Mouse (Mus musculus) midbrain, embryonic 16.5 days (tissue): ENCODE measurements around the gene Acot3. TPM values are rescaled to one million over a fixed set of nuclear protein-coding genes. Genes with fewer than 3 reads are reported as not detected.

Source experiments
- ATAC-seq: fragments of 200-750 bp; cut with Nextera tagmentation; 2 replicates; pipeline ENCODE4 v1.8.0; 2017; ENCODE audit warnings: moderate TSS enrichment
- H3K27ac ChIP-seq: fragments of 300-500 bp; sonication (generic); 2 replicates; pipeline ENCODE4 v1.5.1; 2014; ENCODE audit warnings: mild to moderate bottlenecking, low read length, mixed read lengths
- H3K27me3 ChIP-seq: fragments of 300-500 bp; sonication (generic); 2 replicates; pipeline ENCODE4 v1.6.1; 2014; ENCODE audit warnings: low read depth, low read length, mixed read lengths; ENCODE audit not compliant: control insufficient read depth, insufficient read depth
- H3K36me3 ChIP-seq: fragments of 300-500 bp; sonication (generic); 2 replicates; pipeline ENCODE4 v1.6.1; 2014; ENCODE audit warnings: mild to moderate bottlenecking, low read length, moderate library complexity, mixed read lengths; ENCODE audit not compliant: control insufficient read depth, insufficient read depth
- H3K4me1 ChIP-seq: fragments of 300-500 bp; sonication (generic); 2 replicates; pipeline ENCODE4 v1.6.1; 2014; ENCODE audit warnings: mild to moderate bottlenecking, low read length, mixed read lengths; ENCODE audit not compliant: control insufficient read depth, insufficient read depth
- H3K4me2 ChIP-seq: fragments of 300-500 bp; sonication (generic); 2 replicates; pipeline ENCODE4 v1.6.1; 2014; ENCODE audit warnings: mild to moderate bottlenecking, low read length, mixed read lengths
- H3K4me3 ChIP-seq: fragments of 300-500 bp; sonication (generic); 2 replicates; pipeline ENCODE4 v1.5.1; 2014; ENCODE audit warnings: low read depth, mild to moderate bottlenecking, low read length, moderate library complexity, mixed read lengths
- H3K9ac ChIP-seq: fragments of 300-500 bp; sonication (generic); 2 replicates; pipeline ENCODE4 v1.6.1; 2014; ENCODE audit warnings: low read depth, low read length, mixed read lengths
- H3K9me3 ChIP-seq: fragments of 300-500 bp; sonication (generic); replicated peaks from 2 replicates; pipeline ENCODE4 v1.6.1; 2014; ENCODE audit warnings: mild to moderate bottlenecking, low read length, mixed read lengths; ENCODE audit not compliant: control insufficient read depth, poor library complexity, severe bottlenecking
- WGBS: fragments of 180-500 bp; shearing (Covaris S2); extraction: QIAGEN DNeasy Blood & Tissue Kit; methylation state at CpG from one replicate; pipeline ENCODE4 v1.1.7; 2014; 5-methylcytosine and 5-hydroxymethylcytosine counted together
- polyA plus RNA-seq: library from polyadenylated mRNA; unstranded; fragments of >200 nt; fragmentation: Nextera tagmentation; extraction: Ambion mirVana; gene quantifications from 2 replicates; pipeline ENCODE4 v1.2.1, GENCODE M21; 2015

Gene Acot3
- polyA plus RNA-seq, 1 experiment from 2014 or later = 1.4 TPM

DNA sequence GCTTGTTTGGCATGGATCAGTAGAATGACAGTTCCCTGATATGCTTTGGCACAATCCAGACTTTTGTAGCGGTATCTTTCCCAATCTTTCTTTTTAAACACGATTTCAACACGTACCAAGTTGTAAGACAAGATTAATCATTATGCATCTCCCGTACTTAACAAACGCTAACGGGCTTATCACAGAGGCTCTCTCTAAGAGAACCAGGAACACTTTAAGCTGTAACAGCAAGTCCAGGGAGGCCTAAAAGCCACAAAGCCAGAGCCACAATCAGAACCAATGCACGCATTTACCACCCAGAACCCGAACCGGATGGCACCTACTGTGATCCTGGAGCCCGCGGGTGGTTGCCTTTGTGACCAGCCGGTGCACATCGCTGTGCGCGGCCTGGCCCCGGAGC is 1.2 kb downstream of the Acot3 start:
- no peak for ATAC-seq
- Histone ChIP-seq H3K36me3 (no peaks in the 10 kb centered on the region), H3K9me3 (peaks cover 4% of the 10 kb centered on the region; the same call in 1 of the 2 replicates), H3K4me3 (peak overlapping the region; percentile 46), H3K4me2 (peak overlapping the region; percentile 73), H3K27me3 (peaks cover 3% of the 10 kb centered on the region; the same call in 1 of the 2 replicates), H3K9ac (peak overlapping the region; percentile 53), H3K27ac (no peak overlapping the region), H3K4me1 (peaks cover 4% of the 10 kb centered on the region; the same call in 1 of the 2 replicates)
- 8% methylated on average over 16 of the region's 16 CpGs for WGBS

DNA sequence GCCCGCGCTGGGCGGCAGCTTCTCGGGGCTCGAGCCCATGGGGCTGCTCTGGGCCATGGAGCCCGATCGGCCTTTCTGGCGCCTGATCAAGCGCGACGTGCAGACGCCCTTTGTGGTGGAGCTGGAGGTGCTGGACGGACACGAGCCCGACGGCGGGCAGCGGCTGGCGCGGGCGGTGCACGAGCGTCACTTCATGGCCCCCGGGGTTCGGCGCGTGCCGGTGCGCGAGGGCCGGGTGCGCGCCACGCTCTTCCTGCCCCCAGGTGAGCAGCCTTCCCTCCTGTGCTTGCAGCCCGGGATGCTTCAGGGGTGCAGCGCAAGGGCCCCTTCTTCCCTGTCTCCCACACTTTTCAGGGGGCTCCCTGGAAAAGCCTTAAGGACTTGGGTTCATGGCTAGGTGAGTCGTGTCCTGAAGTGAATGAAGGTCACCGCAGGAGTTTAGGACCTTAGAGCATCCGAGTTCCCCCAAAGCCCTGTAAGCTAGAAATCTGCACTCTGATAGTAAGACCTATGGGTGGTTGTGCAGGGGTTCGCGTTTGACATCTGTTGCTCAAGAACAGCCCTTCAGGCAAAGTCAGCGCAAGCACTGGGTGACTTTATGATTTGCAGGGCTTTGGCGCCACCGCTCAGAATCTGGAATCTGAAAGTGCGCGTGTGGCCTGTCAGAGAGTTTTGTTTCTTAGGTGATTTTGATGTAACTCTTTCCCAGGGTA is 1.9 kb downstream of the Acot3 start:
- ATAC-seq = peak; percentile 14; the same call in 1 of the 2 replicates
- H3K9me3 ChIP-seq = no peaks in the 10 kb centered on the region

DNA sequence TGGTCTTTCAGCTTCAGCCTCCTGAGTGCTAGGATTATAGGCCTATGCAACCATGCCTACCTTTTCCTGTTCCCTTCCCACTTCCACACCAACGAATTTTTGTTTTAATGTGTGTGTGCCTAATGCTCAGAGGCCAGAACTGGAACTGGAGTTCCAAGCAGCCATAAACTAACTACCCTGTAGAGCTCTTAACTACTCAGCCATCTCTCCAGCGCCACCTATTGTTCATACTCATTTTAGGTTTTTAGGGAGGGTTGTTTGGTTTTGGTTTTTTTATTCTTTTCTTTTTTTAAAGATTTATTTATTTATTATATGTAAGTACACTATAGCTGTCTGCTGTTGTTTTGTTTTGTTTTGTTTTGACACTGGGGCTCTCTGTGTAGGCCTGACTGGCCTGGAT is 9.0 kb downstream of the Acot3 start:
- H3K27me3 ChIP-seq = no peaks in the 10 kb centered on the region; the same call in 1 of the 2 replicates
- no peak overlapping the region for H3K9ac ChIP-seq
- 39% methylated on average over 2 of the region's 2 CpGs for WGBS
- H3K4me1 ChIP-seq = no peaks in the 10 kb centered on the region
- H3K36me3 ChIP-seq = no peaks in the 10 kb centered on the region
- H3K27ac ChIP-seq = no peak overlapping the region
- no peaks in the 10 kb centered on the region for H3K9me3 ChIP-seq
- H3K4me3 ChIP-seq = no peak overlapping the region
- H3K4me2 ChIP-seq = no peak overlapping the region
- ATAC-seq = no peak

More for the DNA sequence above, 1.9 kb downstream of the Acot3 start:
- Histone ChIP-seq H3K27me3 (peaks cover 3% of the 10 kb centered on the region; the same call in 1 of the 2 replicates), H3K36me3 (no peaks in the 10 kb centered on the region), H3K27ac (no peak overlapping the region), H3K4me1 (peaks cover 4% of the 10 kb centered on the region; the same call in 1 of the 2 replicates), H3K4me2 (peak overlapping the region; percentile 73), H3K4me3 (peak overlapping the region; percentile 46), H3K9ac (peak overlapping the region; percentile 53)
- 3% methylated on average over 28 of the region's 46 CpGs for WGBS

DNA sequence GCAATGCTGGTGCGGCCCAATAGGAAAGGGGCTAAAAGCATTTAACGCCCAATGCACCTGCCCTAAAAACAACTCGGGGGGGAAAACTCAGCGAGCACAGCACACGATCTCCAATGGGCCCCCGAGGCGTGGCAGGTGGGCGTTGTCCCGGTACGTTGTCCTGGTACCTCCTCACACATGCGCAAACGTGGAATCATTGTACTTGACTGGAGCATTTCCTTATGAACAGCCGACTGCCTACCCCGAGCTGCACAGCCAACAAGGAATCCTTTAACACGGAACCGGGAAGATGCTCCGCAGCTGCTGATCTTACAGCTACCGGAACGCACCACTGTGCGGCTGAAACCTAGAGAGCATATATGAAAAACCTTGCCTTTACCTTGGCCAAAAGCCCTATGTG is 10.4 kb downstream of the Acot3 start:
- WGBS = 94% methylated on average over 20 of the region's 20 CpGs
- Histone ChIP-seq H3K36me3 (no peaks in the 10 kb centered on the region), H3K9me3 (no peaks in the 10 kb centered on the region), H3K4me1 (no peaks in the 10 kb centered on the region), H3K9ac (no peak overlapping the region), H3K27ac (no peak overlapping the region), H3K27me3 (no peaks in the 10 kb centered on the region), H3K4me3 (no peak overlapping the region), H3K4me2 (no peak overlapping the region)
- no peak for ATAC-seq

DNA sequence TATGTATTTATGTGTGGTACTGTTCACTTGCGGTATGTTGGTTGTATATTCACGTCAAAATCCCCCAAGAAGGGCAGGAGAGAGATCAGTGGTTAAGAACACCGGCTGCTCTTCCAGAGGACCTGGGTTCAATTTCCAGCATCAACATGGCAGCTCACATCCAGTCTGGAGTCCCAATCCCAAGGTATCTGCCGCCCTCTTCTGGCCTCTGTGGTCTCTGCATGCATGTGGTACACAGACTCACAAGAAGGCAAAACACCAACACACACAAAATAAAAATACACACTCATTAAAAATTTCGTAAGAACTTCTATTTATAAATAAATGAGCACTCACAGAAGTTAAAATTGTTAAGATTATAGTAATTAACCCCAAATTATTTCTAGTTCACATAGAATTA is 11.3 kb downstream of the Acot3 start:
- Histone ChIP-seq H3K36me3 (no peaks in the 10 kb centered on the region), H3K27ac (no peak overlapping the region), H3K9me3 (no peaks in the 10 kb centered on the region), H3K9ac (no peak overlapping the region), H3K4me3 (no peak overlapping the region), H3K4me2 (no peak overlapping the region), H3K27me3 (peaks cover 6% of the 10 kb centered on the region), H3K4me1 (no peaks in the 10 kb centered on the region)
- WGBS = 74% methylated on average over 5 of the region's 5 CpGs
- ATAC-seq = no peak

DNA sequence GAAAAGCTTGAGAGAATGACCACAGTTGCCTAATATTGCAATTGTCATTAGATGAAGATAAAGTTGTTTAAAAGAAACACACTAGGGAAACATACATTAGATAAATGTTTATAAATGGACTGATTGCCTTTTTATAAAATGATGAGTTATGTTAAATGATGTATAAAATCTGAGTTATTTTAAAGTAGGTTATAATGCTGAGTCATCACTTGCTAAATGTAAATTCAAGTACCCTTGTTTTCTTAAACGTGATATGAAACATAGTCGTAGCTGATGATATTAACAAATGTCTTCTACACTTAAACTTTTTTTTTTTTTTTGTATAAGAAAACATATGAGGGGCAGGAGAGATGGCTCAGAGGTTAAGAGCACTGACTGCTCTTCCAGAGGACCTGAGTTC is 11.9 kb downstream of the Acot3 start:
- 82% methylated on average over 2 of the region's 2 CpGs for WGBS
- no peak for ATAC-seq
- no peak overlapping the region for H3K27ac ChIP-seq

DNA sequence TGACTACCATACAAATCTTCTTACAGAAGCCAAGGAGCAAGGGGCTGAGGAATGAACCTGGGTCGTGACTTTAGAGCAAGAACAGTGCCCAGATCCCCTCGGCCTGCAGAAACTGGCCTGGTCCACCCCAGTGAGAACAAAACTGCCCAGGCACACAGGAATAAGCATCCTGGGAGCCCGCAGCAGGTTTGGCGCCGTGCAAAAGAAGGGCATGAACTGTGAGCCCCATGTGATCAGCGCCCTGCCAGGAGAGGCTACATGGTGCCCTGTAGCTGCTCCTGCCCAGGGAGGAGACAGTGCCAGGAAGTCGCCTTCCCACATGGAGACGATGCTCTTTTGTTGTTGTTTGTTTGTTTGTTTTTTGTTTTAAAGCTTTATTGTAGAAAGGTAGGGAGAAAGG is 12.7 kb downstream of the Acot3 start:
- H3K27ac ChIP-seq = no peak overlapping the region
- H3K4me2 ChIP-seq = no peak overlapping the region
- 80% methylated on average over 8 of the region's 8 CpGs for WGBS

More for the DNA sequence above, 11.9 kb downstream of the Acot3 start:
- Histone ChIP-seq H3K9ac (no peak overlapping the region), H3K4me1 (no peaks in the 10 kb centered on the region), H3K36me3 (no peaks in the 10 kb centered on the region), H3K4me3 (no peak overlapping the region), H3K27me3 (peaks cover 12% of the 10 kb centered on the region), H3K9me3 (no peaks in the 10 kb centered on the region), H3K4me2 (no peak overlapping the region)

DNA sequence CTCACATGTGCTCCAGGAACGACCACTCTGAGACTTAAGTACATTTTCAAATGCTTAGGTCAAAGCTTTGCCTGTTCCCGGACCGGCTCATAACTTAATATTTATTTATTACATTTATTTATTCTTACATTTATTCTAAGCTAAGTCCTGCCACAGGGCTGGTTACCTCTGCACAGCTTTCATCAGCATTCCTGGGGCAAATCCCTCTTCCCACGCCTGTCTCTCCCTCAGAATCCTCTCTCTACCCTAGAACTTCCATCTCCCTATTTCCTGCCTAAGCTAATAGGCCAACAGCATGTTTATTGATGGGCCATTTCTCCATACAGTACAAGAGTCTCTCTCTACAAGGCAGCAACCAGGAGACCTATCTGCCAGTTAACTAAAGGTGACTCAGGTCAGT is 15.8 kb downstream of the Acot3 start:
- 85% methylated on average over 4 of the region's 4 CpGs for WGBS

More for the DNA sequence above, 12.7 kb downstream of the Acot3 start:
- H3K4me1 ChIP-seq = no peaks in the 10 kb centered on the region
- peaks cover 17% of the 10 kb centered on the region for H3K27me3 ChIP-seq
- no peaks in the 10 kb centered on the region for H3K9me3 ChIP-seq
- H3K9ac ChIP-seq = no peak overlapping the region
- no peak for ATAC-seq
- no peaks in the 10 kb centered on the region for H3K36me3 ChIP-seq
- no peak overlapping the region for H3K4me3 ChIP-seq

DNA sequence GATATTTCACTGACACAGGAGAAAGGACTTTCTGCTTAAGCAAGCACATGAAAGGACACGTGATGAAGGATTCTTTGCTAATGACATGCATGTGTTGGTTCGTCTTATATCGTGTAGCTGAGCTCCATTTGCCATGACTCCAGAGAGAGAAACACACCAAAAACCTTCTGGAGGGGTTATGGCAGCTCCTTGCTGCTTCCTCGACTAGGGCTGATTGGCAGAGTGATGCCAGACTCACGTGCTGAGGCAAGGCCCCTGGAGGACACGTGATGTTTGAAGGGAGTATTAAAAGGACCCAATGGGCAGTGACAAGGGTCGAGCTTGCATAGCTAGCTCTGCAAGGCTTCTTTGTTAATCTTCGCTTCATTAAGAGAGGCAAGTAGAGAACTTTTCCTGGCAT is 16.4 kb downstream of the Acot3 start:
- Histone ChIP-seq H3K36me3 (no peaks in the 10 kb centered on the region), H3K9ac (no peak overlapping the region), H3K9me3 (no peaks in the 10 kb centered on the region), H3K4me3 (no peak overlapping the region), H3K27me3 (peaks cover 19% of the 10 kb centered on the region), H3K4me1 (no peaks in the 10 kb centered on the region), H3K27ac (no peak overlapping the region), H3K4me2 (no peak overlapping the region)
- ATAC-seq = no peak
- WGBS = 56% methylated on average over 8 of the region's 8 CpGs

More for the DNA sequence above, 15.8 kb downstream of the Acot3 start:
- no peaks in the 10 kb centered on the region for H3K4me1 ChIP-seq
- H3K36me3 ChIP-seq = no peaks in the 10 kb centered on the region
- H3K4me2 ChIP-seq = no peak overlapping the region
- no peak overlapping the region for H3K4me3 ChIP-seq
- H3K27ac ChIP-seq = no peak overlapping the region
- H3K9ac ChIP-seq = no peak overlapping the region
- H3K27me3 ChIP-seq = peaks cover 19% of the 10 kb centered on the region
- no peaks in the 10 kb centered on the region for H3K9me3 ChIP-seq
- ATAC-seq = no peak
